Mouse (Mus musculus): ENCODE results near the gene Itih4. TPM values are rescaled to one million over a fixed set of nuclear protein-coding genes. Genes with fewer than 3 reads are reported as not detected.

The Itih4 gene
- polyA plus RNA-seq, 1 experiment from 2014 or later = not detected

DNA sequence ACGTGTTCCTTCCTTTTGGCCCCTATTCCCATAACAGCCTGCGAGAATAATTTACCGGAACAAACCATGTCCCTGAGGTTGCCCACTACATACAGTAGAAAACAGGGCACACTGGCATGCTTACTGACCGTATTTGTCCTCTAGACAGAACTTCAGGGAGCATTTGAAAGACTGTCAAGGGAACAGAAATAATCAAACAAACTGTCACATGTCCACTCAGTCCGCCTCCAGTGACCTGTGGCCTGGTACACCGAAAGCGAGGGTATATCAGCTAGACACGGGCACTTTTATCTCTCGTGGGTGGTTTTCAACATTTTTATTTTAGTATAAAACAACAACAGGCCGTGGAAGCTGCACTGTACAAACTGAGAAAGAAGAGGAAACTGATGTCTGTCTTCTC is 17.4 kb upstream of the Itih4 start:
- Histone ChIP-seq H3K36me3 (peaks cover 26% of the 10 kb centered on the region), H3K27ac (replicated peaks) (no peak overlapping the region), H3K4me3 (no peak overlapping the region), H3K9me3 (no peaks in the 10 kb centered on the region), H3K4me2 (no peak overlapping the region), H3K9ac (no peak overlapping the region), H3K27me3 (no peaks in the 10 kb centered on the region), H3K4me1 (replicated peaks) (no peaks in the 10 kb centered on the region)
- no peak for ATAC-seq (ENCODE audit: low FRiP score, low read depth)
- 93% methylated on average over 10 of the region's 10 CpGs for WGBS

DNA sequence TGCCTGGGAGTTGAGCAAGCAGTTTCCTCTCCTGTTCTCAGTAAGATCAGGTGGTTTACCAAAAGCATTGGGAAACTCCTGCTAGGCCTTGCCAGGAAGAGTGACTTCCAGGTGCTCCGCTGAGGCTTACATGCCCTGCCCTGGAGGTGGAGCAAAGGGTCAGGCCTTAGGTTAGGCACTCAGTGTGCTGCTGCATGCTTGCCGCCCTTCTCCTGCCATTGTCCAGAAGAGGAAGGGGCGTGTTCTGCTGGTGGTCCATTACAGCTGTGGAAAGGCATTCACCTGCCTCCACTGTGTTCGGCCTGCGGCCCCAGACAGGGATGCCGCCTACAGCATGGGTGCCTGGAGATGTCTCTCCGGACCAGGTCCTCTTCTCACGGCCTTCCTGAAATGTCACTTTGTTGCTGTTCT is 16.9 kb upstream of the Itih4 start:
- no peaks in the 10 kb centered on the region for H3K4me1 ChIP-seq (replicated peaks)
- no peaks in the 10 kb centered on the region for H3K27me3 ChIP-seq
- H3K36me3 ChIP-seq = peaks cover 31% of the 10 kb centered on the region
- H3K9me3 ChIP-seq = no peaks in the 10 kb centered on the region
- H3K27ac ChIP-seq (replicated peaks) = no peak overlapping the region
- no peak for ATAC-seq (ENCODE audit: low FRiP score, low read depth)
- H3K4me3 ChIP-seq = no peak overlapping the region
- H3K4me2 ChIP-seq = no peak overlapping the region
- 88% methylated on average over 8 of the region's 8 CpGs for WGBS
- H3K9ac ChIP-seq = no peak overlapping the region

DNA sequence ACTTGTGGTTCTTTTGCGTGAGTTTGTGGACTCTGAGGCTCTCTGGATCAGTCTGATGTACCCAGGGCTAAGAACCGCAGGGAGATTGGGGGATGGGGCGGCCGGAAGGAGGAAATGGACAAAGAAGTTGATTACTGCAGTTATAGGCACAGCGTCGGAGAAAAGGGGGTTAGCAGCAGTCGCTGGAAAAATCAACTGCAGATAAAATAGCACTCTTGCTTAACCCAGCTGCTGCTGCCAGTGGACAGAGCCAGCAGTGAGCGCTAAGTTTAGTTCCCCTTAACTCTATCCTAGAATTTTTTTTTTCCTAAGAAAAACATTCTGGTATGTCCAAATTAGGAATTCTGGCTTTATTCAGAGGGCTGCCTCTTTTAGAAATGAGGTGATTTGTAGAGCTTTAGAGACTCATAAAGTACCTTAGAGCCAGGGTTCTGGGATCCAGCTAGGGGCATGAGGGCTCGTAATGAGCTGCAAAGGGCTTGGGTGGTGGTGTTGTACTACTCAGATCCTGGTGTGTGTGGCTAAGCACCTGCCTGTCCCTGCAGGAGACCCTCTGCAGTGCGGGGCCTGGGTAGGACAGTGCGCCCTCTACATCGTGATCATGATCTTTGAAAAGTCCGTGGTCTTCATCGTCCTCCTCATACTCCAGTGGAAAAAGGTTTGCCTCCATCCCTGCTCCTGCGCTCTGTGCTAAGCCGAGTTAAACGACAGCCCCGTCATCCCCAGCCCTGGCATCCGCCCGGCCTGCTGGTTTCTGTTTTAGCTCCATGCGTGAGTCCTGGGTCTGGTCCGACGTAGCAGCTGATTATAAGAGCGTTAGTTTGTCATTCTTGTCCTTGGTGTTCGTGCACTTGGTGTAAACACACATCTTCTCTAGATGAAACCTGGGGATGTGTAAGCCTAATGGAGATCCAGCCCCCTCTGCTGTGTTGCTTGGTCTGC is 15.8 kb upstream of the Itih4 start:
- H3K9ac ChIP-seq = no peak overlapping the region
- no peak overlapping the region for H3K4me2 ChIP-seq
- ATAC-seq (ENCODE audit: low FRiP score, low read depth) = no peak
- 89% methylated on average over 25 of the region's 25 CpGs for WGBS
- no peaks in the 10 kb centered on the region for H3K4me1 ChIP-seq (replicated peaks)
- H3K27ac ChIP-seq (replicated peaks) = no peak overlapping the region
- peaks cover 30% of the 10 kb centered on the region for H3K36me3 ChIP-seq
- no peaks in the 10 kb centered on the region for H3K27me3 ChIP-seq
- H3K9me3 ChIP-seq = no peaks in the 10 kb centered on the region
- no peak overlapping the region for H3K4me3 ChIP-seq

DNA sequence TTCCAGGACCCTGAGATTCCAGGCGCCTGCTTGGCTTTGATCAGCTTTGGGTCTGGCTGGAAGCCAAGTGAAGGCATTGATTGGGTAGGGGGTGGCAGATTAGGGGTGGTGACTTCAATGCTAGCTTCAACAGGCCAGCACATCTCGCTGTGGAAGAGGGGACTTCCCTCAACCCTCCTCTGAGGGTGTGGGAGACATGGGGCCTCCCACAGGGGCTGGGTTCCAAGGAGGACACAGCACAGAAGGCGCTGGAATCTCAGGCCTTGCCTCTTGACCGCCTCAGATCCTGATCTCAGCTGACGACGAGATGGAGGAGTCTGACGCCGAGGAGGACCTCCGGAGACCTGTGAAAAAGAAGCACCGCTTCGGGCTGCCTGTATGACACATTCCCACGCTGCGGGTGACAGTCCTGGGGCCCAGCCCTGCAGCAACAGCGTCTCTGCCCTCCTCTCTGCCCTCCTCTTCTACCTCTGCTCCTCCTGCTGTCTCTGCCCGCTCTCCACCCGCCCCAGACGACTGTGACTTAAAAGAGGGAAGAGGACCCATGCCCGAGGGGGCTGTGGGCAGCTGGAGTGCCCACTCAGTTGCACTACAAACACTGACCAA is 12.1 kb upstream of the Itih4 start:
- Histone ChIP-seq H3K27ac (replicated peaks) (no peak overlapping the region), H3K9ac (no peak overlapping the region), H3K36me3 (peaks cover 17% of the 10 kb centered on the region), H3K9me3 (no peaks in the 10 kb centered on the region), H3K4me1 (replicated peaks) (no peaks in the 10 kb centered on the region), H3K27me3 (no peaks in the 10 kb centered on the region), H3K4me2 (no peak overlapping the region), H3K4me3 (no peak overlapping the region)
- WGBS = 84% methylated on average over 18 of the region's 18 CpGs
- ATAC-seq (ENCODE audit: low FRiP score, low read depth) = no peak

DNA sequence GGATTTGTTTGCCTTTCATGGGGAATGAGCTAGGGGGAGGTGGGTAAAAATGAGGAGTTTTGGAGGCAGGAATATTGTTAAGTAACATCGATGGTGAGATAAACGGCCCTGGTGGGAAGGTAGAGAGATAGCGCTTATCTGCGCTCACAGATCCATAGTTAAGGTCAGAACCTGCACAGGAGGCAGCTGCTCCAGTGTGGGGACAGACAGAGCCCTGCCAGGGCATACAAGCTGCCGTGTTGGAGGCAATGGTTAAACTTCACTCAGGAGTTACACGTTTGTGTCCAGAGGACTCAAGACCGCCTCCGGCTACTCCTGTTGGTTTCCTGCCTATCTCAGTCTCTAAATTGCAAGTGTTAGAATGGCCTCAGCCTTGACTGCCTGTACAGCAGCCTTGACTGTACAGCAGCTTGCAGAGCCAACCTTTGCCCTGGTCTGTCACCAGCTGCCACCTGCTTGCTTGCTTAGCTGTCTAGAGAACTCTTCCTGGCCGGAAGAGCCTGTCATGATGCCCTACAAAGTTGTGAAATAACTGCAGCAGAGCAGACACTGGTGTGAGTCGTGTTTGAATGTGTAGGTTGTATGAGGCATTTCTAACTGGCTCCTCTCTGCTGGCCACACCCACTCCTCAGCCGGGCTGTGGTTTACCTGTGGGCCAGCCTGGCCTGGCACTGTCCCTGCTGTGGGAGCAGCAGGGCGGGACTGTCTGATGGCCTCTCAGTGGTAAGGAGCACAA is 11.0 kb upstream of the Itih4 start:
- WGBS = 89% methylated on average over 12 of the region's 12 CpGs
- Histone ChIP-seq H3K27ac (replicated peaks) (no peak overlapping the region), H3K4me1 (replicated peaks) (no peaks in the 10 kb centered on the region), H3K4me2 (no peak overlapping the region), H3K9me3 (no peaks in the 10 kb centered on the region), H3K9ac (no peak overlapping the region), H3K36me3 (peaks cover 17% of the 10 kb centered on the region), H3K4me3 (no peak overlapping the region), H3K27me3 (no peaks in the 10 kb centered on the region)
- ATAC-seq (ENCODE audit: low FRiP score, low read depth) = no peak

DNA sequence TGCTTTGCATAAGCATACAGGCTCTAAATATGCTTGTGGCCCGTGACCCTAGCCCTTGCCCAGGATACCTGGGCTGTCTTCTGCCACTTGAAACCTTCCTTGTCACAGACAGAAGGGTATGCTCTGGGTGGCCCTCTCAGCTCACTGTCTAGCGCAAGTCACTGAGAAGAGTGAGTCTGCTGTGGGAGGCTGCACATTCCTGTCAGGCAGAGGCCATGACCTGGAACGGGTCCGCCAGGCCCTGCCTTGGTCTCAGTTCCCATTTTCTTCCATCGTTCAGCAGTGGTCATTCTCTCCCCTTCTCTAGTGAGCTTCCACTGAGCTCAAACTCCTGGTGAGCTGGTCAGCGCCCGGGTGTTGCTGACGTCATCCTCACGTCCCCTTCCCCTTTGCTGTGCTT is 10.3 kb upstream of the Itih4 start:
- ATAC-seq (ENCODE audit: low FRiP score, low read depth) = no peak
- Histone ChIP-seq H3K4me3 (no peak overlapping the region), H3K27ac (replicated peaks) (no peak overlapping the region), H3K36me3 (peaks cover 17% of the 10 kb centered on the region), H3K9ac (no peak overlapping the region), H3K4me2 (no peak overlapping the region), H3K27me3 (no peaks in the 10 kb centered on the region), H3K9me3 (no peaks in the 10 kb centered on the region), H3K4me1 (replicated peaks) (no peaks in the 10 kb centered on the region)
- WGBS = 86% methylated on average over 9 of the region's 9 CpGs

DNA sequence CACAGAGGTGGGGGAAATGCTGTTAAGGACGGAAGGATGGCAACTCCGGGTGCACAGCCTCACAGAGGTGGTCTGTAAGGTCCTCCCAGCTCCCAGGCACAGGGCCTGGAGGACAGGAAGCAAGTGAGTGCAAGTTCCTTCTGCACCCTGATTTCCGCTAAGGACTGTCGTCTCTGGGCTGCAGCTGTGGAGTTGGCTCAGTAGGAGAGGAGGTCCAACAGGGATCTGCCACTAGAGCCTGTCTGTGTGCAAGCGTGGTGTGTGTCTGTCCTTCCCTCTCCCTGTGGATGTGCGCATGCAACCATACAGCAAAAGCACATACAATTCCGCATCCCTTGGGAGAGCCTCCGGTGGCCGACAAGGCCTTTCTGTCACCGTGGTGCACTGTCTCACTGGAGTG is 9.8 kb upstream of the Itih4 start:
- Histone ChIP-seq H3K27ac (replicated peaks) (no peak overlapping the region), H3K9me3 (no peaks in the 10 kb centered on the region), H3K9ac (no peak overlapping the region), H3K4me1 (replicated peaks) (no peaks in the 10 kb centered on the region), H3K4me2 (no peak overlapping the region), H3K4me3 (no peak overlapping the region), H3K27me3 (no peaks in the 10 kb centered on the region), H3K36me3 (peaks cover 17% of the 10 kb centered on the region)
- no peak for ATAC-seq (ENCODE audit: low FRiP score, low read depth)
- WGBS = 91% methylated on average over 10 of the region's 10 CpGs

DNA sequence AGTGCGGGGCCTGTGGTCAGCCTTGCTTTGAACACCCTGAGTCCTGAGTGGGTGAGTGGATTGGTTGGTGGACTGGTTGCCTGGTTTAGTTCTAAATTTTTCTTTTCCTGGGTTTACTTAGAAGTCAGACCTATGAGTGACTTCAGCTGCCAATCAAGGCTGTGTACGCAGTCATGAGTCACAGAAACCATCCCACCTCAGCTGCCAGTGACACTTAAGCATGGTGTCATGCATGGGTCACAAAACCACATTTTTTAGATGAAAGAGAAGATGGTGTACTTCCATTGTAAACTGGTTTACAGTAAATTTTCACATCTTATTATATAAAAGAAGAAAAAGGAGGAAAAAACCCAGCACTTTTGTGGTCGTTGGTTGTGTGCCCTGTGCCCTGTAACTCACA is 8.4 kb upstream of the Itih4 start:
- Histone ChIP-seq H3K4me3 (no peak overlapping the region), H3K4me1 (replicated peaks) (no peaks in the 10 kb centered on the region), H3K9me3 (no peaks in the 10 kb centered on the region), H3K27ac (replicated peaks) (no peak overlapping the region), H3K36me3 (peaks cover 17% of the 10 kb centered on the region), H3K9ac (no peak overlapping the region), H3K4me2 (no peak overlapping the region), H3K27me3 (no peaks in the 10 kb centered on the region)
- no peak for ATAC-seq (ENCODE audit: low FRiP score, low read depth)
- 93% methylated on average over 3 of the region's 3 CpGs for WGBS

DNA sequence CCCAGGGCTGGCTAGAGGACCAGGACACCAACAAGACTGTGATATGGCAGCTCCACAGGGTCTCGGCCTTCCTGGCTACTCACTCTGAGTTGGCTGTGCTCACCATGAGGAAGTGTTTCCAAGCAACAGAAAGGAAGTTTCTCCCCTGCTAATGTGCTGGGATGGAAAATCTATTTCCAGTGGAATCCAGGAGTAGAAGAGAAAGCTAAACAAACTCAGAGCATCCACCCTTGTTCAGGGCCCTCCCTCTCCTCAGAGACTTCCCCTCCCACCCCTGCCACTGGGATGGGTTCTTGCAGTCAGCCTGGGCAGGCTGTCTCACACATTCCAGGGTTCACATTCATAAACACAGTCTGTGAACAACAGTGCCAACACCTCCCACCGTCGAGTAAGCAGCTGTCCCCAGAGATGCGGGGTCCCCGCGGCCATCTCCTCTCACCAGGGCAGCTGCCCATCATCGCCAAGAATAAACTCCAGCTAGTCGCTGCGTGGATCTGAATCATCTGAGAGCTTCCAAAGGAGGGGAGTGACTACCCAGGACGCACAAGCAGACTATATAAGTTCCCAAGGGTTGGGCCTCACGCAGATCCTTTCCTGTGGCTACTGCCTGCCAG is 7.2 kb upstream of the Itih4 start, which contains the start of gene Mustn1:
Gene Mustn1, plus strand, starts transcription at position 243 of the 614 bp plus-strand sequence.
- Histone ChIP-seq H3K4me1 (replicated peaks) (no peaks in the 10 kb centered on the region), H3K9ac (no peak within 1 kb of the TSS), H3K27ac (replicated peaks) (no peak within 1 kb of the TSS), H3K27me3 (no peaks in the 10 kb centered on the region), H3K4me2 (no peak within 1 kb of the TSS), H3K36me3 (peaks cover 7% of the 10 kb centered on the region), H3K4me3 (no peak within 1 kb of the TSS), H3K9me3 (no peaks in the 10 kb centered on the region)
- no peak for ATAC-seq (ENCODE audit: low FRiP score, low read depth)
- 67% methylated on average over 11 of the region's 11 CpGs for WGBS

DNA sequence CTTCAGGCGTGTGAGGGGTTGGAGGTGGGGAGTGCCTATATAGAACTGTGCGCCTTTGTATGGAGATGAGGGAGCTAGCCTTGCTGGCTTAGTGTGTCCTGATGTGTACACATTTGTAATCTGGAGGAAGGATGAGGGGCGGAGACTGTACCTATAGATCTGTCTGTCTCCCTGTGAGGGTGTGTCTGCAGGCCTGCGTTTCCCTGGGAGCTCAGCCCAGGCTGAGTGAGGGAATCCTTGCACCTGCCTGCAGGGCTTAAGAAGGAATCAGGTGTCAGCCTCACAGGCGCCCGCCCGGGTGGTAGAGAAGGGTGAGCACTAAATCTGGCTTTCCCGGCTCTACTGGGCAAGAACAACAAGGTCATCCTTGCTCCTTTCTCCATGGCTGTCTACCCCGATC is 6.5 kb upstream of the Itih4 start:
- Histone ChIP-seq H3K27me3 (no peaks in the 10 kb centered on the region), H3K27ac (replicated peaks) (no peak overlapping the region), H3K4me1 (replicated peaks) (no peaks in the 10 kb centered on the region), H3K4me3 (no peak overlapping the region), H3K36me3 (no peaks in the 10 kb centered on the region; the same call in 1 of the 2 replicates), H3K4me2 (no peak overlapping the region), H3K9ac (no peak overlapping the region), H3K9me3 (no peaks in the 10 kb centered on the region)
- WGBS = 77% methylated on average over 9 of the region's 9 CpGs
- ATAC-seq (ENCODE audit: low FRiP score, low read depth) = no peak

DNA sequence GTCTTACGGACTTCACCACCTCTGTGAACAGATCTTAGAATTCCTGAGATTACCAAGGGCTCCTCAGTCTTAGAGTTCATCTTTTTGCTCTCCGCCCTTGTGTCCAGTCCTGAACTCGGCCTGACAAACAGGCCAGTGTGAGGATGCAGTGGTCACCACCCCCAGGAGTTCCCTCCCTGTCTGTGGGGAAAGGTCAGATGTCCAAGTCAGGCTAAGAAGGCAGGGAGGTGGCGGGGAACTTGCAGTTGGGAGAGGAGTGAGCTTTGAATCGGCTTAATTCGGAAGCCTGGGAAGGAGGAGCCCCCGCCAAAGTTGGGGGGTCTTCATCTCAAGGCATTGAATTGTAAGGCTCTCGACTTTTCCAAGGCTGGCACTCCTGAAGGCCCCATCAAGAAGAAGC is 6.0 kb upstream of the Itih4 start:
- Histone ChIP-seq H3K36me3 (no peaks in the 10 kb centered on the region), H3K27ac (replicated peaks) (no peak overlapping the region), H3K9ac (no peak overlapping the region), H3K4me3 (no peak overlapping the region), H3K4me2 (no peak overlapping the region), H3K27me3 (no peaks in the 10 kb centered on the region), H3K4me1 (replicated peaks) (no peaks in the 10 kb centered on the region), H3K9me3 (no peaks in the 10 kb centered on the region)
- 85% methylated on average over 8 of the region's 8 CpGs for WGBS
- no peak for ATAC-seq (ENCODE audit: low FRiP score, low read depth)

All from hindbrain, embryonic 15.5 days (tissue).